Mouse (Mus musculus) lung, embryonic 15.5 days (tissue): ENCODE measurements around the gene March9. TPM values are rescaled to one million over a fixed set of nuclear protein-coding genes. Genes with fewer than 3 reads are reported as not detected.
A peak's percentile ranks its signal among the peaks of the same experiment; 100 is the strongest.

Experiments used
- ATAC-seq: fragments of 200-750 bp; cut with Nextera tagmentation; 2 replicates; pipeline ENCODE4 v1.8.0; 2017; ENCODE audit warnings: moderate number of reproducible peaks, borderline replicate concordance; ENCODE audit not compliant: low FRiP score, low TSS enrichment; ENCODE audit errors: extremely low read depth
- H3K27ac ChIP-seq: fragments of 300-500 bp; sonication (generic); 2 replicates; pipeline ENCODE4 v1.5.1; 2015; ENCODE audit warnings: moderate library complexity, mild to moderate bottlenecking, inconsistent platforms
- H3K27me3 ChIP-seq: fragments of 300-500 bp; sonication (generic); 2 replicates; pipeline ENCODE4 v1.6.1; 2015; ENCODE audit warnings: inconsistent platforms
- H3K36me3 ChIP-seq: fragments of 300-500 bp; sonication (generic); 2 replicates; pipeline ENCODE4 v1.6.1; 2015; ENCODE audit warnings: inconsistent platforms
- H3K4me1 ChIP-seq: fragments of 300-500 bp; sonication (generic); 2 replicates; pipeline ENCODE4 v1.6.1; 2015; ENCODE audit warnings: inconsistent platforms
- H3K4me2 ChIP-seq: fragments of 300-500 bp; sonication (generic); 2 replicates; pipeline ENCODE4 v1.6.1; 2015; ENCODE audit warnings: inconsistent platforms, mild to moderate bottlenecking, moderate library complexity
- H3K4me3 ChIP-seq: fragments of 300-500 bp; sonication (generic); 2 replicates; pipeline ENCODE4 v1.5.1; 2015; ENCODE audit warnings: mild to moderate bottlenecking, inconsistent platforms
- H3K9ac ChIP-seq: fragments of 300-500 bp; sonication (generic); 2 replicates; pipeline ENCODE4 v1.6.1; 2015; ENCODE audit warnings: inconsistent platforms
- H3K9me3 ChIP-seq: fragments of 300-500 bp; sonication (generic); 2 replicates; pipeline ENCODE4 v1.6.1; 2016; ENCODE audit warnings: inconsistent platforms
- WGBS: fragments of 180-500 bp; shearing (Covaris S2); methylation state at CpG from one replicate; pipeline ENCODE4 v1.1.7; 2015; 5-methylcytosine and 5-hydroxymethylcytosine counted together
- polyA plus RNA-seq: library from polyadenylated mRNA; unstranded; fragments of >200 nt; fragmentation: Nextera tagmentation; extraction: Ambion mirVana; gene quantifications from 2 replicates; pipeline ENCODE4 v1.2.1, GENCODE M21; 2015

Gene March9
- polyA plus RNA-seq, 1 experiment from 2014 or later: 0.61 TPM

DNA sequence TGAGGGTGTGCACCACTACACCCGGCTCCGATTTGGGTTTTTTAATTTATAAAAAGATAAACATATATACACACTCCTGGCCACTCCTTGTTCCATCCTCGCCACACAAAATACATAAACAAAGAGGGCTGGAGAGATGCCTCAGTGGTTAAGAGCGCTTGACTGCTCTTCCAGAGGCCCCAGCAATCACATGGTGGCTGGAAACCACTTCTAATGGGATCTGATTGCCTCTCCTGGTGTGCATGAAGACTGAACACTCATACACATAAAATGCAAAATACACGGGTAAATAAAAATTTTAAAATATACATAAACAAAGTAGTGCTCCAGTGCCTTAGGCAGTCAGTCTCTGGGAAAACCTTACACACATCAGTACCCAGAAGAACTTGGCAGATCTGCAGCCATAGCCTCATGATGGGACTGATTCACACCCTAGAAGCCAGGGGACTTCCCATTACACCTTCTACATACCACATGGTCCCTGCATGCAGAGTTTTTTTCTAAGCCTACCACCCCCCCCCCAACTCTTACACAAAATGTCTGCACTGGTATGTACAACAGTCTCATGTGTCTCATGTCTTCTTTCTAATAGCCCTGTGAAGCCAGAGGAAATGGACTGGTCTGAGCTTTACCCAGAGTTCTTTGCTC is 17.4 kb downstream of the March9 start:
- ATAC-seq: no peak
- peak overlapping the region; percentile 82 for H3K4me3 ChIP-seq
- H3K27me3 ChIP-seq: peaks cover 5% of the 10 kb centered on the region
- 11% methylated on average over 5 of the region's 5 CpGs for WGBS
- peaks cover 7% of the 10 kb centered on the region; the same call in 1 of the 2 replicates for H3K36me3 ChIP-seq
- H3K9ac ChIP-seq: peak overlapping the region; percentile 62
- H3K27ac ChIP-seq: peak overlapping the region; percentile 81
- peaks cover 13% of the 10 kb centered on the region for H3K4me1 ChIP-seq
- peak overlapping the region; percentile 97 for H3K4me2 ChIP-seq
- no peaks in the 10 kb centered on the region for H3K9me3 ChIP-seq

- Histone ChIP-seq H3K27ac (peak overlapping the region; percentile 81), H3K27me3 (no peaks in the 10 kb centered on the region; the same call in 1 of the 2 replicates), H3K9me3 (no peaks in the 10 kb centered on the region), H3K4me1 (peaks cover 13% of the 10 kb centered on the region), H3K9ac (peak overlapping the region; percentile 62), H3K4me2 (peak overlapping the region; percentile 97), H3K4me3 (peak overlapping the region; percentile 82), H3K36me3 (peaks cover 6% of the 10 kb centered on the region; the same call in 1 of the 2 replicates)
- under 1% methylated on average over 44 of the region's 44 CpGs for whole genome bisulfite sequencing
- peak; percentile 88 for ATAC-seq
Observed at GRCm38 (mm10) chr10:127041774-127042338, 18.1 kb downstream of the March9 start.

GRCm38 (mm10) chr10:127041274-127041766 is 18.7 kb downstream of the March9 start, which contains the start of the genes Mettl1 and Eef1akmt3:
Mettl1 (plus strand) TSS chr10:127041414.
Eef1akmt3 (minus strand) TSS chr10:127041513.
- ATAC-seq: peak; percentile 69

DNA sequence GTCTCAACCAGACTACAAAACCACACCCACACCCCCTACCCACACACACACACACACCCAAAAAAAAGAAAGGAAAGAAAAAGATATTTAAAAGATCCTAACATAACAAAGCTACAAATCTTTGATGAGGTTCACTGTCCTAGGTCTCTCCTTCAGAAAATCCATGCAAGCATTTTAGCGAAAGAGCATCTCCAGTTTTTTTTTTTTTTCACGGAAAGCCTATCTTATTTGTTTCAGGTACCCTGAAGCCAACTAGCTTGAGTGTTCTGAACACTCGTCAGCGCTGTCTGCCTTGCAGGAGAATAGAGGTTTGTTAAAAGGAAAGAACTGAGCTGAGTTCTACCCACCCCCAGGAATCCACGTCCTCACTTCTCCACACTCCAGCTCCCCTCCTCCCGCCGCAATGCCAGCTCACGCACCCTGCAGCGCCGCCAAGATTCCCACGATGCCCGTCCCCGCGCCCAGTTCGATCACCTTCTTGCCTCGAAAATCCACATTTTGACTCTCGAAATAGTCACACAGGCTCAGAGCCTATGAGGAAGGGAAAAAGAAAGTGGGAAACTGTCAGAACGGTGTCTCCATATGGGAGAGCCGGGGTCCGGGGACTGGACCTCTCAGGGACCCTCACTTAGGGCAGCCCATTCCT is 19.3 kb downstream of the March9 start:
- WGBS: 1% methylated on average over 20 of the region's 20 CpGs
- Histone ChIP-seq H3K27me3 (no peaks in the 10 kb centered on the region), H3K4me1 (peaks cover 13% of the 10 kb centered on the region), H3K36me3 (peaks cover 4% of the 10 kb centered on the region; the same call in 1 of the 2 replicates), H3K4me2 (peak overlapping the region; percentile 97), H3K4me3 (peak overlapping the region; percentile 82), H3K9me3 (no peaks in the 10 kb centered on the region), H3K27ac (0 out of 2 replicates have a peak overlapping the region, but pooled peaks have one; percentile 81), H3K9ac (peak overlapping the region; percentile 62)
- ATAC-seq: no peak

More at GRCm38 (mm10) chr10:127041274-127041766, 18.7 kb downstream of the March9 start, which contains the start of the genes Mettl1 and Eef1akmt3:
- H3K27ac ChIP-seq: peak within 1 kb of the TSS; percentile 81
- no peaks in the 10 kb centered on the region for H3K27me3 ChIP-seq
- H3K9me3 ChIP-seq: no peaks in the 10 kb centered on the region
- H3K4me2 ChIP-seq: peak within 1 kb of the TSS; percentile 97
- peaks cover 13% of the 10 kb centered on the region for H3K4me1 ChIP-seq
- peaks cover 4% of the 10 kb centered on the region; the same call in 1 of the 2 replicates for H3K36me3 ChIP-seq
- H3K4me3 ChIP-seq: peak within 1 kb of the TSS; percentile 82
- H3K9ac ChIP-seq: peak within 1 kb of the TSS; percentile 62
- WGBS: under 1% methylated on average over 28 of the region's 28 CpGs

DNA sequence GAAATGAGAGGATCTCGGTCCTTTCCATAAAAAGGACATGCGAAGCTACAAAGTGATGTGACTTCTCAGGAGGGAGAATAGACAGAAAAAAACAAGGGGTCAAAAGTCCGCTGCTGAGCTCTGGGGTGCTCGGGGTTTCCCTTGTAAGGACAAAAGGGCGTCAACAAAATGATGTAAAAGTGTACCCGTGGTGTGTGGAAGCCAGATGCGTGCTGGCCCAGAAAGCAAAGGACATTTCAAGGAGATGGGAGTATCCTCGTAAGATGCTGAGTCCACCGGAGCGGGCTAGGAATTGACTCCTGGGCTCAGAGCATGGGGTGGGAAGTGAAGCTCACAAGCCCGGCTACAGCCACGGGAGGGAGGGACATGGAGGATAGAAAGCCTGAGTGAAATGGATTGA is 22.3 kb downstream of the March9 start:
- Histone ChIP-seq H3K9ac (no peak overlapping the region), H3K27ac (no peak overlapping the region), H3K4me1 (peaks cover 8% of the 10 kb centered on the region), H3K4me2 (no peak overlapping the region), H3K36me3 (no peaks in the 10 kb centered on the region), H3K4me3 (no peak overlapping the region), H3K9me3 (no peaks in the 10 kb centered on the region), H3K27me3 (no peaks in the 10 kb centered on the region)
- no peak for ATAC-seq
- WGBS: 72% methylated on average over 12 of the region's 12 CpGs

GRCm38 (mm10) chr10:127036273-127036672 is 23.7 kb downstream of the March9 start:
- H3K4me2 ChIP-seq: no peak overlapping the region
- 0 out of 2 replicates have a peak, but pooled peaks cover 3% of the 10 kb centered on the region for H3K4me1 ChIP-seq
- H3K27ac ChIP-seq: no peak overlapping the region
- H3K9me3 ChIP-seq: no peaks in the 10 kb centered on the region
- 74% methylated on average over 12 of the region's 12 CpGs for WGBS
- ATAC-seq: no peak
- no peaks in the 10 kb centered on the region for H3K36me3 ChIP-seq
- H3K27me3 ChIP-seq: no peaks in the 10 kb centered on the region
- no peak overlapping the region for H3K4me3 ChIP-seq
- H3K9ac ChIP-seq: no peak overlapping the region

DNA sequence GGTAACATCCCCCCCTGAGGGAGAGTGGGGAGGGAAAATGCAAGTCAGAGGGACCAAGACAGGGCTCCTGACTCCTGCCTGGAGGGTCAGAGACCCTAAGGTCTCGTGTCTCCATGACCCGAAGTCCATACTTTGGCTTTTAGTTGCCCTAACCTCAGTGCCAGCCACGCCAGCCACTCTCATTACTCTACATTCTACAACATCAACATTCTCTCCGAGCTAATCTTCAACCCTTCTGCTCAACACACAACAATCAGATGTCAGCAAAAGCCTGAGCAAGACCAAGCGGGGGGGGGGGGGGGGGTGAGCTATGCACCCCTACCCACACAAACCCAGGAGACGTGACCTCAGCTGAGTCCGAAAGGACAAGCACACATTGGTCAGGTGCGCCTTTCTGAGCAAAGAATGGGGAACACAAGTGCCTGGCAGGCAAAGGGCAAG is 26.7 kb downstream of the March9 start:
- Histone ChIP-seq H3K4me3 (no peak overlapping the region), H3K4me1 (0 out of 2 replicates have a peak, but pooled peaks cover 10% of the 10 kb centered on the region), H3K9me3 (no peaks in the 10 kb centered on the region), H3K4me2 (no peak overlapping the region), H3K36me3 (peaks cover 6% of the 10 kb centered on the region), H3K27ac (no peak overlapping the region), H3K27me3 (no peaks in the 10 kb centered on the region), H3K9ac (no peak overlapping the region)
- 74% methylated on average over 8 of the region's 8 CpGs for WGBS
- ATAC-seq: no peak

DNA sequence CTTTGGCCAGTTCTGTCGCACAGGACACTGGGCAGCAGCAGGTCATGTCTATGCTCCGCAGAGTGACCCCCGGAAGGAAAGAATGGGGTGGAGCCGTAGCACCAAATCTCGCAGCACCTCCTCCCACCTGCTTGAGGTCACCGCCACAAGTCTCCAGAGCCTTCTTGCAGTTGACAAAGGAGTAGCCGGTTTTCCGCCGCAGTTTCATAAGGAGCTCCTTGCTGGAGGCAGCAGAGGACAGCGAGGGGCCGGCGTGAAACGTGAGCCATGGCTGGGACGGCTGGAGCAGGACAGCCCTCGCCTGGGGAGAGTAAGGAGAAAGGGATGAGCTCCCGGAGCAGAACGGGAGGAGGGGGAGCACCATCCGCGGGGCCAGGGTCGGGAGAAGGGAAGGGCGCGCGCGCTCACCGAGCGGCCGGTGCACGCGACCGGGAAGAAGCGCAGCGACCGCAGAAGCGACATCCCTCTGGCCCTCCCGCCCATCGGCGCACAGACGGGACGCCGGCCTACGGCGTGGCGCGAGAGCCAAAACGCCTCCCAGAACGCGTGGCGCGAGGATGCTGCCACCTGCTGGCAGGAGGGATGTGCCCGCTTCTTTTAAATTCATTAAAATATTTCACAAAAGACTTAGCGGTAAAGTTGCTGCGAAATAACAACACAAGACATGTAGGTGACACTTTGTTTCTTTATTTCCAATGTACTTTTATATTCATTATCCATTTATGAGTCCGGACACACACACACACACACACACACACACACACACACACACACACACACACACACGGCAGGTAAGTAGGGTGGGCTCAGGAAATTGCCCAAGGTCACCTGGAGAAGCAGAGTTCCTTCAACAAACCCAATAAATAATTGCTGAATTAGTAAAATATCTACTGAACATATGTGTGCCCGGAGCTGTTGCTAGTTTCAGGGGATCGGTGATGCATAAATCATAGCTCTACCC is 29.4 kb downstream of the March9 start, which contains the start of gene Tsfm:
Gene Tsfm (minus strand): TSS at position 505 of the 961 bp plus-strand sequence.
- H3K4me2 ChIP-seq: peak within 1 kb of the TSS; percentile 83
- no peaks in the 10 kb centered on the region for H3K9me3 ChIP-seq
- ATAC-seq: peak; percentile 83; the same call in 1 of the 2 replicates
- 0 out of 2 replicates have a peak, but pooled peaks cover 10% of the 10 kb centered on the region for H3K4me1 ChIP-seq
- WGBS: 5% methylated on average over 55 of the region's 56 CpGs
- peak within 1 kb of the TSS; percentile 96 for H3K4me3 ChIP-seq
- peak within 1 kb of the TSS; percentile 77 for H3K27ac ChIP-seq
- H3K27me3 ChIP-seq: no peaks in the 10 kb centered on the region
- peak within 1 kb of the TSS; percentile 93 for H3K9ac ChIP-seq
- H3K36me3 ChIP-seq: peaks cover 33% of the 10 kb centered on the region

DNA sequence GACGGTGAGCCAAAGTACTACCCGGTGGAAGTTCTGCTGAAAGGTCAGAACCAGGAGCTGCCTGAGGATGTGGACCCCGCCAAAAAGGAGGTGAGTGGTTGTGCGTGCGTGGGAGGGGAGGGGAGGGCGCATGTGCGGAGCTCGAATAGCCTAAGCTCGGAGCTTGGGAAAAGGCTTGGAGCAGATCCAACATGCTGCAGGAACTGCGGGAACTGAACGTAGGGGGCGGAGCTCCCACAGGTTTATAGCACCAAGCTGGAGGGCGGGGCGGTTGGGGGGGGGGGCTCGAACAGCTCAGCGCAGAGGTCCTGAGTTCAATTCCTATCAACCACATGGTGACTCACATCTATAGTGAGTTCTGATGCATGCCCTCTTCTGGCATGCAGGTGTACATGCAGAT is 41.6 kb downstream of the March9 start:
- H3K27me3 ChIP-seq: no peaks in the 10 kb centered on the region
- no peaks in the 10 kb centered on the region for H3K9me3 ChIP-seq
- 58% methylated on average over 16 of the region's 16 CpGs for WGBS
- H3K4me3 ChIP-seq: no peak overlapping the region
- no peak overlapping the region for H3K4me2 ChIP-seq
- ATAC-seq: no peak
- no peak overlapping the region for H3K27ac ChIP-seq
- no peak overlapping the region for H3K9ac ChIP-seq
- no peaks in the 10 kb centered on the region for H3K4me1 ChIP-seq
- peaks cover 16% of the 10 kb centered on the region for H3K36me3 ChIP-seq

GRCm38 (mm10) chr10:127017071-127017470 is 42.9 kb downstream of the March9 start:
- Histone ChIP-seq H3K36me3 (peaks cover 5% of the 10 kb centered on the region), H3K27ac (no peak overlapping the region), H3K9me3 (no peaks in the 10 kb centered on the region), H3K27me3 (no peaks in the 10 kb centered on the region), H3K4me1 (no peaks in the 10 kb centered on the region), H3K9ac (no peak overlapping the region), H3K4me3 (no peak overlapping the region), H3K4me2 (no peak overlapping the region)
- 18% methylated on average over 2 of the region's 2 CpGs for WGBS
- ATAC-seq: no peak

DNA sequence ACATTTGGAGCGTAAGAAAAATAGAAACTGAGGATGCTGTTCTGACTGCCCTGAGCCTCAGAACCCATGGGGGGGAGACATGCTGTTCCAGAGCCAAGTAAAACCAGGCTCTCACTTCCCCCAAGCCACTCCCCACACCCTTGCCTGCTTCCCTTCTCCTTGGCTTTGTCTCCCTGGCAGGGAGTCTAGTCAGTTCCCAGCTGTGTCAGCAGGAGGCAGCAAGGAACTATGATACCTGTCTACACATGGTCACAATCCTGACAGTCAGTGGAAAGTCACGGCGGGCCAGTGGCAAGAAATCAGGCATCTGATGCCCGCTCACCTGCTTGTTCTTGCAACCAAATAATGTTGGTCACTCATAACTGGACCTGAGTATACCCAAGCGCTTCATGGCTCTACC is 43.5 kb downstream of the March9 start:
- ATAC-seq: no peak
- Histone ChIP-seq H3K36me3 (no peaks in the 10 kb centered on the region), H3K4me3 (no peak overlapping the region), H3K9ac (no peak overlapping the region), H3K9me3 (no peaks in the 10 kb centered on the region), H3K27ac (no peak overlapping the region), H3K27me3 (no peaks in the 10 kb centered on the region), H3K4me2 (no peak overlapping the region), H3K4me1 (no peaks in the 10 kb centered on the region)
- 57% methylated on average over 5 of the region's 5 CpGs for WGBS
